Mouse (Mus musculus) erythroblast, adult 5-6 weeks (primary cell): Measurements from ENCODE around the gene Tmtc4. TPM values are rescaled to one million over a fixed set of nuclear protein-coding genes. Genes with fewer than 3 reads are reported as not detected.

ENCODE experiments used
- ATAC-seq: replicated peaks from 2 replicates; pipeline ENCODE4 v1.8.0; 2016; ENCODE audit warnings: moderate number of reproducible peaks, mild to moderate bottlenecking, moderate TSS enrichment, inconsistent platforms; ENCODE audit not compliant: poor library complexity, low FRiP score, severe bottlenecking
- total RNA-seq, 2 experiments: library from RNA; stranded (forward) in 1 of 2; stranded (reverse) in 1 of 2; fragments of 150-400 nt in 1 of 2; fragments of 200-764, 138-1000 nt in 1 of 2; gene quantifications; 2 replicates each; pipeline versions ENCODE4 v1.2.3 to v1.2.4; 2015 to 2017; ENCODE audit warnings: low replicate concordance in 2 of 2

Tmtc4 gene
- total RNA-seq, 2 experiments from 2014 or later = 2.5 to 3.7 TPM

DNA sequence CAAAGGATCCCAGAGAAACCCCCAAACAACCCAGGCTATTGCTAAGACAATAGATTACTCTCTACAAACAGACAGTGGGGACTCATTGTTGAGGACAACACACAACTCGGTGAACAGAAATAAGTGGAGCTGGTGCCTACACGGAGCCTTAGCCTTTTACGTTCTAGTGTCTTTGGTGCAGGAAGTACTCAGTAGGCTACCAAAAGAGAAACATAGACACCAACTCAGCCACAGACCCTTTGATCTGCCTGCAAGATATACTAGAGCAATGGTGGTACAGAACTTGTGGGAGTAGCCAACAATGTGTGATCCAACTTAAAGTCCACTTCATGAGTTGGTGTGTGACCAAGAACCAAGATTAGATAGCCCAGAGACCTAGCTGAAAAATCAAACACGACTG, 75.8 kb downstream of the Tmtc4 start:
- no peak for ATAC-seq

DNA sequence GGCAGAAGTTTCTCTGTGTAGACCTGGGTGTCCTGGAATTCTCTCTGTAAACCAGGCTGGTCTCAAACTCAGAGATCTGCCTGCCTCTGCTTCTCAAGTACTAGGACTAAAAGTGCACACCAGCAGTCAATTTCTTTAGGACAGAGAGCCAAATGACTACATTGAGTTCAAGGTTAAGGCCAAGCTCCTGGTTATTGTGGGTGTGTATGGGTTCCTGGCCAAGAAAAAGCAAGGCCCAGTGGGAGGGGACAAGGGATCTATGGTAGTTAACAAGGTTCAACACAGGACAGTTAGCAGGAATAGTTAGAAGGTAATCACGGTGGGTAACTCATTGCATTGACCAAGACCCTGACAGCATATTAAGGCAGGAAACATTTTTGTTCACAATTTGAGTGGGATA, 78.8 kb downstream of the Tmtc4 start:
- no peak for ATAC-seq

DNA sequence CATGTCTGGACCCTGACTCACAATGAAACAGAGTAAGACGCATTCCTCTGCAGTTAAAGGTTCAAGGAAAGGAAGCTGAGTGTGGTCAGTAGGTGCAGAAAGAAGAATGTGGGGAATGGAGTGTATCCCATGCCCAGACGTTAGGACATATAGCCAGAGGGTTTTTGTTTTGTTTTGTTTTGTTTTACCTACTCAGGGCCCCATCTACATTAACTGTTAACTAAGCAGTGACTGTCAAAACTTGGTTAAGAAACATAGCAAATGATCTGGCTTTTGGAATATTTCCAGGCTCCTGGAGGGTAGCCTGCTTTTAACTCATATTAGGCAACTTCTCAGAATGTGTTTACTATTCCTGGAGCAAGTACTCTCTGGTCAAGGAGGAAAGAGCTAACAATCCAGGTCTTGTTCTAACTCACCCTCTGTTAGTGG, 79.9 kb downstream of the Tmtc4 start:
- no peak for ATAC-seq

DNA sequence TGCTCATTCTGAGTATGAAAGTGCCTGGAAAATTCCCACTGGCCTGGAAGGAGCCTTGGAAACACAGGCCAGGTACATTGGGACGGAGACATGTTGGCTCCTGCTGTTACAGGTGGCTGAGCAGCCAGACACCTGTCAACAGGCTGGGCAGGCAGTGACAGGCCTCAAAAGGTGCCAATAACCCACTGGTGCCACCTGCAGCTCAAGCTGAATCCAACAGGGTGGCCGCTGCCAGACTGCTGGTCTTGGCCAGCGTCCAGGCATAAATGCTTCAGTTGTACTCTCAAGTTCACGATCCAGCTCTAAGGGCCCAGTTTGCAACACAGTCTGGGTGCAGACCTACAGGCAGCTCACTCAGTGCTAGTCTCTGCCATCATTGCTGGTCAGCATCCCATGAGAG, 81.0 kb downstream of the Tmtc4 start:
- ATAC-seq = no peak

DNA sequence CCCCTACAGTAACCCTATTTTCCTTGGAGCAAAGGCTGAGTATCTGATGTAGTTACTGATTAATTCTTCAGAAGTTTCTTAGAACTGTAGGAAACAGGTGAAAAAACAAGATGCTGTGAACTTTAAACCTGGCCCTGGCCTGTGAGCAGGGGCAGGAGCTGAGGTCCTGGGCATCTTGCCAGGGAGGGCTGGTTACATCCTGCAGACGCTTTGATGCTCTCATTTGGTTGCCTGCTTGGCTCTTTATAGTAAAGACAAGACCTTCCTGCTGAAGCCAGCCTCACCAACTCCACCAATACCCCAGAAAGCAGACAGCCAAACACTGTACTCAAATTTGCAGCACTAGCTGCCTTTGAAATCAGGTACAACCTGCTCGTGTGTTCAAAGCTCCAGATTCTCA, 81.7 kb downstream of the Tmtc4 start:
- ATAC-seq = no peak

DNA sequence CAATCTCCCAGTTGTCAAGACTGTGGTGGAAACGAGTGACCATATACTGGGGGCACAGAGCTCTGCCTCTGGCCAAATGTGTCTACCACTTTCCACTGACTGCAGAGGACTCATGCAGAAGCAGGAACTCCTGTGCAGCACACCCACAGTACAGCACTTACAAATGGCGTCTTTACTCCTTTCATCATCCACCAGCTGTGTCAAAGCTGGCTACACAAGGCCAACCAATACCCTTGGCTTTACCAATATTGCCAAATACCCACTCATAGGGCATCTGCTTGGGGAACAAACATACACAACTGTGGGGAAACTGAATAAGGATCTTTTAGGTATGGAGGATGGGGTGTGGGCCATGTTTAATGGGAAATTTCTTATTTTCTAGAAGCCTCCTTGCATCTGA, 82.1 kb downstream of the Tmtc4 start:
- ATAC-seq = no peak

DNA sequence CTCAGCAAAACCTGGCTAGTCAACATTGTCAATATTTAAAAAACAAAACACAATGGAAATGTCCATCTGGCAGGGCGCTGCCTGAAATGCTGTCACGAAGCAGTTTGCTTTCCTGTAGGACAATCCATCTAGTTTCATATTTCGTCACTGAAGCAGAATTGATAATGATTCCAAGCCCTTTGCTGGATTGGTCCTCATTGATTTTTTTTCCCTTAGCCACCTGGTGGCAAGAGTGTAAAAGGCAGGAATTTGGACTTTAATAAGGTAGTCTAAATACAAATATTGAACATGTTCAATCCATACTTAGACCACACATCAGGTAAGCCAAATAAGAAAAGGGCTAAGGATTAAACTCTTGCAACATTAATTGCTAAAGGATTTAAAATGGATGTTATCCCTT, 82.7 kb downstream of the Tmtc4 start:
- no peak for ATAC-seq

DNA sequence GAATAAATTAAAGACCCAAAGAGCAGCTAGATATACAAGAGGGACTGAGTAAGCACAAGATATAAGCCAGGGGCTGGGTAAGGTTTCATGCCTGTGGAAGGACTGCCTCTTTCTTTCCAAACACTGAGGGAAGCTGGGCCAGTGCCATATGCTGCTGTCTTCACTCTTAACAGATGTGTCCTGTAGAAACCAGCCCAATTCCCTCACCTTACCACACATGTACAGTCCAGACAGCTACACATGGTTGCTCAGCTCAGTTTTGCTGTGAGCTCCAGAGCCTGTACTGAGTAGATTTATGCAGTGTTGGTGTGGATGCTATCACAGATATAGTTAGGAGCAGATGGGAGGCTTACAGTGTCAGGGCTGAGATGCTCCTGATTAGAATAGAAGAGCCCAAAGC, 83.2 kb downstream of the Tmtc4 start:
- ATAC-seq = no peak

DNA sequence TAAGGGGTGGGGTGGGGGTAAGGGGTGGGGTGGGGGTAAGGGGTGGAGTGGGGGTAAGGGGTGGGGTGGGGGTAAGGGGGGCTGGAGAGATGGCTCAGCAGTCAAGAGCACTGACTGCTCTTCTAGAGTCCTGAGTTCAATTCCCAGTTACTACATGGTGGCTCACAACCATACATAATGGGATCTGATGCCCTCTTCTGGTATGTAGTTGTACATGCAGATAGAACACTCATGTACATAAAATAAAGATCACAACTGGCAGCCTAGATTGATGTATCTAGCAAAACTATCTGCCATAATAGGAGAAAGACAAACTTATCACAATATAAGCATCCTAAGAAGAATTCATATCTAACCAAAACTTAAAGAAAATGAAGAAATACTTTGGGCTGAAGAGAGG, 85.3 kb downstream of the Tmtc4 start:
- ATAC-seq = no peak

DNA sequence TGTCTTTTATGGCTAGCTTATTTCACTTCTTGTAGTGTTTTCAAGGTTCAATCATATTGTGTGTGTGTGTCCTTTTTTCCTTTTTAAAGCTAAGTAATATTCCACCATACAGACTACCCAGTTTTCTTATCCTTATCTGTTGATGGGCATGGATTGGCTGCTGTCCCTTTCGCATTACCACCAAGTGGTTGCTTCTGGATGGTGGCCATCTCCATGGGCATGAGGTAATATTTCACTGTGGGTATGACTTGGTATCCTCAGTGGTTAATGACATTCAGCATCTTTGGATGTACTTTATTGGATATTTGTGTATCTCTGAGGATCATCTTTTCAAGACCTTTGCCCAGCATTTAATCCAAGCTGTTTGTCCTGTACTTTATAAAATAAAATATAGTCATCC, 87.7 kb downstream of the Tmtc4 start:
- no peak for ATAC-seq

DNA sequence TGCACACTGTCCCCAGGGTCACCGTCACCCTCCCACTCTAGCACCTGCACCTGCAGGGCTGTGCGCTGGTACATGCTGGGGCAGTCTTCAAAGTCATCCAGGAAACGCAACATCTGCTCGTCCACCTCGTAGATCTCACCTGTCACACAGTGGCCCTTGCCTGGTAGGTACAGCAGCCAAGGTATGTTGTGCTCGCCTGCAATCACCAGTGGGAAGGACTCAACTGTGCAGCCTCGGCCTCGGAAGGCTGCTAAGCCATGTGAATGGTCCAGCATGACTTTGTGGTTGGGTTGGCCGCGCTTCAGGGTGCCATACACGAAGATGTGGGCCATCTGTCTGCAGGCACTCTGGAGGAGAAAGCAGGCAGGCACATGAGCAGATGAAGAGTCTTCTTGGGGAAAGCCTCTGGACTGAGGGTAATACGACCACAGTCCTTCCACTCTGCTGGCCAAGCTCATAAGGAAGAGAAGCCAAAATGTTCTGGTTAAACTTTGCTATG, 92.3 kb downstream of the Tmtc4 start:
- ATAC-seq = no peak

DNA sequence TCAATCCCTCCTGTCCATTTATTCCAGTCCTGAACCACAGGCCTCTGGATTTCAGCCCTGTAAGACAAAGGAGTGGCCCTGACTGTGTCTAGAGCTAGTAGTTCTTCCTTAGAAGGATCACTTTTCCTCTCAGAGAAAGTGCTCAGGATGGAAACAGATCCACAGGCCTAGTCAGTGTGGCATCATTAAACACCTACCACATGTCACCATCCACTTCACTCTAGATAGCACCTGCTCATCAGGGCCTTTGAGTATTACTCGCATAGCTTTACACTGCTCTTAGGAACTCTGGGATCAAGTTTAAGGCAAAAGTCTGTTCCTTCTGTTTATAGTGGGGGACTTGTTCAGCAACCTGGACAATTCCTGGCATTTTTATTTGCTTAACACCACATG, 95.4 kb downstream of the Tmtc4 start:
- ATAC-seq = no peak

DNA sequence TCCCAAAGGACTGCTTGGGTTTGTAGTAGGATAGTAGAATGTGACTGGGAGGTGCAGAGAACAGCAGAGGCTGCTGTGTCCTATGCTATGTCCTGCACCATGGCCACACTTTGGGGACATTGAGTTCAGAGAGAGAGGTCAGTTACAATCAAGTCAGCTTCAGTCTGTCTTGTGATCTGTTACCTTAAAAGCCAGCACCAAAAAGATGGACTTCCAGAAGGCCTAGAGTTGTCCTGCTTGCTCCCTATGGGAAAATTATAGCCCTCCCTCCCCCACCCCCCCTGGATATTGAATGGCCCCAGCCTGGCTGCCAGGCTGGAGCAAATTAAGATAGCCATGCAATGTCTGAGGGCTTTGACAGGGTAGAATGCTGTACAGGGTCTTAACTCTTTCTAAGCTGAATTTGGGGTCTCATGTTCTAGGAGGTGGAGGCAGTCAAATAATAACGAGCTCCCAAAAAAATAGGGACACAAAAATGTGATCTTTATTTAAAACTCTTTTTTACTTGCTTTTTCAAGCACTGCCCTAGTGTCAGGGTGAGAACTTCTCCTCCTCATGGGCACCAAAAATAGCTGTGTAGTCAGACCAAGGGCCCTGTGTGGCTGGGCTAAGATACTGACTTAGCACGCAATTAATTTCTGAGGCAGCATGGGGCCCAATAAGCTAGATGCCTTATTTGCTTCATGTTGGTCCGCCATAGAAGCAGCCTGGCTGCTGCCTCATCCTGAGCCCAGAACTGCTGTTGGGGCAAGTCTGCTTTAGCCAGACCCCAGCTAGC, 95.9 kb downstream of the Tmtc4 start:
- no peak for ATAC-seq

DNA sequence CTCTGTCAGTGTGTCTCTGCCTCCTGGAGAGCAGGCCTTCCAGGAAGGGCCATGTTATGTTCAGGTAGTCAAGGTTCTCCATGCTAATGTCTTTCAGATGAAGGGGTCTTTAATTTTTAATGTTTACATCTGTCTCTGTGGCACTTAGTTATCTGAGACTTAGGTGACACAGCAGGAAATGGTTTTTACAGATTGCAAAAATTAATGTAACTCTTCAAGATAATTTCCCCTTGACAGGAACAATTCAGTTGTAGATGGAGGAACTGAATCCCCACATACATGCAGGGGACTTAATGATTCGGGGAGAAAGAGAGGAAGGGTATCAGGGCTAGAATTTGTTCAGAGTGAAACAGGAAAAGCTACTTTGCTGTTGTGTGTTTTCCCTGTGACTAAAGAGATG, 96.6 kb downstream of the Tmtc4 start:
- ATAC-seq = no peak

DNA sequence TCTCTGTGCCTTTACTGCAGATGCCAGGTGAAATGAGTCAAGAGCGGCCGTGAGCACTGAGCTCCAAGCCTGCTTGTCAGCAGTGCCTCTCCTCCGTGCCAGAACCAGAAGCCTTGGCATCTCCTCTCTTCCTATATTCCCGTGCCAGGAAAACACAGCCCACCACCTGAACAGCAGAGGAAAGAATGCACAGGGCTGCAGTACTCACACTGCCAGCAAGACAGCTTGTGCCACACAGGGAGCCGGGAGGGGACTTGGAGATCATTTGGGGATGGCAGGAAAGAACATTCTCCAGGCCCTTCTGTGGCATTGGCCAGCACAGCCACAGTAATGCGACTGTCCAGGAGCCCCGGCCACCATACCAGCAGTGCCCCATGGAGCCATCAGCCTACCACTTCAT, 97.9 kb downstream of the Tmtc4 start:
- ATAC-seq = no peak

DNA sequence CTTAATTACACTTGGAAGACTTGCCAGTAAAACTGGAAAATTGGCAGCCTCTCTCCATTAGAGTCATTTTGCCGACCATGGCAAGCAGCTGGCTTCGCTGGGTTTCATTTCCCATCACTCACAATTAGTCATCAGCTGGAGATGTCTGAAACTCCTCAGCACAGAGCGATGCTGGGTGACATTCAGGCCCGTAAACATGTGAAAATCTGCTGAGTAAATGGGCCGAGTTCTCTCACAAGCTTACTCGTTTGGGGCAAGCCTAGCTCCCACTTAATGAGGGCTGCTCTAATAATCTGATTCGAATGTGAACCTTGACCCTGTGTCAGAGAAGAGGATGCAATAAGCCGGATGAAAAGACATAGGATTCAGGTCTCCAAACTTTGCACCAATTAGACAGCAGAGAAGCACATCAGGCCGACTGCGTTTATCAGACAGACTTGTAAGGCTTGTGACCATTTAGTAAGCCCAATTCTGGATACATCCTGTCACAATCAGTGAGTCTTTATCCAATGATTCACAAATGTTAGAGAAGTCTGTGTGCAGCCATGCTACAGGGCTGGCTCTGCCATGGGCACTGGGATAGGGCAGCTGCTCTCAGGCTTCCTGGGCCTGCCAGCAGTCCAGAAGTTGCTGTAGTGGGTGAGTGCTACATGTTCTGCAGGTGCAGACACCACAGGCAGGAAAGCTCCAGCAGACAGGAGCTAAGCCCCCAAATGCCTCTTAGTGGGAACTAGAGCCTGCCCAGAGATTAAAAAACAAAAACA, 99.8 kb downstream of the Tmtc4 start:
- ATAC-seq = no peak

DNA sequence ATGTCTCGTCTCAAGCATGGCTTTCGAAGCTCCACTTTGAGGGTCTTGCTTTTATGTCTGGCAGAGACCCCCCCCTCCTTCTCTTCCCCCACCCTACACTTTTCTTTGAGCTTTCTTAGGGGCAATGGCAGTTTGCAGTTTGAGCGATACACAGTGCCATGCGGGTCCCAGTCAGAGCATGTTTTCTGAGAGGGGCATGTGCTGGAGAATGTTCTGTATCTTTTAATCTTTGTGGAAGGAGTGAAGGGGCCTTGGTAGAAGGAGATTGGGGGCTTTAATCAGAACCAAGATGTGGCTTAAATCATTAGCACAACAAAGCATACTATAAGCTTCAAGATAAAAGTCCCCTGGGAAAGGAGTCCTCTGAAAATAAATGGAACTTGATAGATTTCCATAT, 100.4 kb downstream of the Tmtc4 start:
- ATAC-seq = no peak

DNA sequence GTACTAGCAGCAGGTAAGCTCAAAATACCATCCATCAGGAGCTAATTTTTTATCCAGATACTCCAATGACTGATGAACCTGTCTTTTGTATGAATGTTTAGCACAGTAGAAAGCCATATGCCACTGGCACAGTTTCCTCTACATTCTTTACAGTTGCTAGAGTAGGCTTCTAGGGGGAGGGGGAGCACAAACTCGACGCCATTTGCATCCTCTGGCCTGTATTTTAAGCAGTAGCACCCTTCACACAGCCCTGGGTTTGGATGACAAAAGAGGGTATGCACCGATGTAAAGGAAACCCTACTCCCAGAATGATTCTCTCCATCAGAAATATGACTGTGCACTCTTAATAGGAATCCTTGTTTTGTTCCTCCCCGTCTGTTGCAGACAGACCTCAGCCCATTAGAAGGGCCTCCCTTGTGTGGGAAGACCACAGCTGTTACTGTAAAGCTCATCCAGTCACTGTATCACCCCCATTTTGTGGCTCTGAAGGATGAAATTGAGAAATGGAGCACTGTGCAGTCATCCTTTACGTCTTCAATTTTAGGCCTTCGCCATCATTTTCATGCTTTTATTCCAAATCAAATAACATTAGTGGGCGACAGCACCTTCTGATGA, 100.9 kb downstream of the Tmtc4 start:
- no peak for ATAC-seq

DNA sequence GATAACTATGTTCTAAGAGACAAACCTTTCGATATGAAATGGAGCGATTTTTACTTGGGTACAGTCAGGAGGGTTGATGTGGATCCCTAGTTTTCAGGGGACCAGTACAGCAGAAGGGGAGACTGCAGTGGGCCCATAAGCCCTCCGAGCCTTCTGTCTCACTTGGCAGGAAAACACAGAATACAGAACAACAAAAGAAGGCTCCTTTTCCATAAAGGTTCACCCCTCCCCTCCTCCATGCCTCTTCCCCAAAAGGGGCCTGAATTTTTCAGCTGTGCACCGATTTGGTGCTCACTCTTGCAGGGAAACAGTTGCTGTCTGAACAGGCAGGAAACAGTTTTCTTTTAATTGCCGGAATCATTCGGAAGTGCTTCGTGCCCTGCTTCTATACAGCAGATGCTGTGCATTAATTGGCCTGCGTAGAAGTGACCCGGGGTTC, 101.6 kb downstream of the Tmtc4 start:
- ATAC-seq = no peak

DNA sequence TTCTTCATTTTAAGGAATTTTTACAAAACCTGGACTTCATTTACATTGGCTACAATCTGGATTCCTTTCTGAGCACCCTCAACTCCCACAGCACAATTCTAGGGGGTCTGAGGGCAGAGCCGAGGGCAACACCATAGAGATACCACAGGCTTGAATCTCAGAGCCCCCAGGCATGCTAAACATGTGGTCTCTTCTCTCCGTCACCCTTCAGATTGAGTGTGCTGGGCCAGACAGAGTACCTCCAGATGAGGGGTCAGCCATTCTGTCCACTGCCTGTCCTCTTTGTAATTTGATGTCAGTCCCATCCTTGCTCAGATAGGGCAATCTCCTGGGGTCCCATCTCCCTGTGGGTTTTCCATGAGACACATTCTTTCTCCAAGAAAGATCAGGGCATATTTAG, 102.1 kb downstream of the Tmtc4 start:
- ATAC-seq = no peak

DNA sequence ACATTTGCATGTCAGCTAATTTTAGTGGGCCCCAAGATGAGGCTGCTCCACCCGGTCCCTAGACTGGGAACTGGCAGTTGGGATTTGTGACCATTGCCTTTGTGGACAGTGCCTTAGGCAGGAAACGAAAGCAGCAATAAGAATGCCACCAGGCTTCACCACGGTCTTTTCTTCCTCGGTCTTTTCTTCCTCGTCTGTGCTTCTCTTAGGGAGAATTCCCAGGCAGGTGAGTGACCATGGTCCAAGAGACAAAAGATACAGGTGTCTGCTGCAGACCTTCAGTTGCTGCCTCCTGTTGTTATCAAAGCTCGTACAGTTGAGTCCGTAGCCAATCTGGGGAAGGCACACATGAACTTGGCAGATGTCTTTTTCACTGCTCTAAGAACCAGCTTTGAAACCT, 103.5 kb downstream of the Tmtc4 start:
- ATAC-seq = no peak
